Mouse (Mus musculus) stomach, embryonic 14.5 days (tissue): ENCODE results near the gene Msh5. TPM values are rescaled to one million over a fixed set of nuclear protein-coding genes. Genes with fewer than 3 reads are reported as not detected.
A peak's percentile ranks its signal among the peaks of the same experiment; 100 is the strongest.
"Not testable (repeated sequence)": the region's sequence is repeated elsewhere in the genome, so short reads cannot be mapped to it uniquely, and the experiment has no call there.

Experiments
- ATAC-seq: fragments of 200-750 bp; cut with Nextera tagmentation; 2 replicates; pipeline ENCODE4 v1.8.0; 2017; ENCODE audit warnings: low read depth, moderate TSS enrichment; ENCODE audit not compliant: insufficient number of reproducible peaks, insufficient read depth, low FRiP score
- H3K27ac ChIP-seq: fragments of 300-500 bp; sonication (generic); 2 replicates; pipeline ENCODE4 v1.5.1; 2014; ENCODE audit warnings: mild to moderate bottlenecking, low read length, moderate library complexity, mixed read lengths
- H3K27me3 ChIP-seq: fragments of 300-500 bp; sonication (generic); 2 replicates; pipeline ENCODE4 v1.6.1; 2014; ENCODE audit warnings: low read length, control low read depth, mixed read lengths; ENCODE audit not compliant: control insufficient read depth, insufficient read depth
- H3K36me3 ChIP-seq: fragments of 300-500 bp; sonication (generic); 2 replicates; pipeline ENCODE4 v1.6.1; 2014; ENCODE audit warnings: mild to moderate bottlenecking, control low read depth, low read length, moderate library complexity, mixed read lengths; ENCODE audit not compliant: control insufficient read depth, insufficient read depth
- H3K4me1 ChIP-seq: fragments of 300-500 bp; sonication (generic); 2 replicates; pipeline ENCODE4 v1.6.1; 2014; ENCODE audit warnings: low read length, control low read depth, mixed read lengths; ENCODE audit not compliant: control insufficient read depth, insufficient read depth
- H3K4me2 ChIP-seq: fragments of 300-500 bp; sonication (generic); replicated peaks from 2 replicates; pipeline ENCODE4 v1.6.1; 2014; ENCODE audit warnings: low read depth, low read length, control low read depth
- H3K4me3 ChIP-seq: fragments of 300-500 bp; sonication (generic); 2 replicates; pipeline ENCODE4 v1.5.1; 2014; ENCODE audit warnings: low read depth, low read length, control low read depth
- H3K9ac ChIP-seq: fragments of 300-500 bp; sonication (generic); replicated peaks from 2 replicates; pipeline ENCODE4 v1.6.1; 2014; ENCODE audit warnings: low read depth, mild to moderate bottlenecking, control low read depth, low read length, moderate library complexity, mixed read lengths
- H3K9me3 ChIP-seq: fragments of 300-500 bp; sonication (generic); 2 replicates; pipeline ENCODE4 v1.6.1; 2016; ENCODE audit warnings: low read depth, low read length, control low read depth; ENCODE audit not compliant: control insufficient read depth
- WGBS: fragments of 180-500 bp; shearing (Covaris S2); extraction: QIAGEN DNeasy Blood & Tissue Kit; methylation state at CpG from one replicate; pipeline ENCODE4 v1.1.7; 2014; 5-methylcytosine and 5-hydroxymethylcytosine counted together
- polyA plus RNA-seq: library from polyadenylated mRNA; unstranded; fragments of >200 nt; fragmentation: Nextera tagmentation; extraction: Ambion mirVana; gene quantifications from 2 replicates; pipeline ENCODE4 v1.2.1, GENCODE M21; 2014

The Msh5 gene
- polyA plus RNA-seq, 1 experiment from 2014 or later: 3.8 TPM

DNA sequence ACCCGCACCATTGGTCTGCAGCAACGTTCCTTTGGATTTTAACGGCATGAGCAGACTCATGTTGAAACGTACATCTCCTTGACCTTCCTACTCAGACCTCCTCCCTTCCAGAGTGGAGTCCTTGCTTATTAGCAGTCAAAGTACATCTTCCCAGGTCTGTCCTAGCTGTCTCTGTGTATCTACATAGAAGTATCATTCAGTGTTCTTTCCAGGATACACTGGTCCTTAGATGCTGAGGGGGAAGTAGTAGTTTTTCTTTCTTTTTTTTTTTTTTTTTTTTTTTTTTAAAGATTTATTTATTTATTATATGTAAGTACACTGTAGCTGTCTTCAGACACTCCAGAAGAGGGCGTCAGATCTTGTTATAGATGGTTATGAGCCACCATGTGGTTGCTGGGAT lies 40.6 kb downstream of the Msh5 start:
- H3K4me2 ChIP-seq, H3K9ac ChIP-seq, H3K27me3 ChIP-seq, ATAC-seq, H3K4me3 ChIP-seq, H3K9me3 ChIP-seq, H3K27ac ChIP-seq: not testable (repeated sequence)
- peaks cover 48% of the 10 kb centered on the region for H3K36me3 ChIP-seq
- 95% methylated on average over 4 of the region's 5 CpGs for WGBS
- H3K4me1 ChIP-seq: peaks cover 15% of the 10 kb centered on the region

DNA sequence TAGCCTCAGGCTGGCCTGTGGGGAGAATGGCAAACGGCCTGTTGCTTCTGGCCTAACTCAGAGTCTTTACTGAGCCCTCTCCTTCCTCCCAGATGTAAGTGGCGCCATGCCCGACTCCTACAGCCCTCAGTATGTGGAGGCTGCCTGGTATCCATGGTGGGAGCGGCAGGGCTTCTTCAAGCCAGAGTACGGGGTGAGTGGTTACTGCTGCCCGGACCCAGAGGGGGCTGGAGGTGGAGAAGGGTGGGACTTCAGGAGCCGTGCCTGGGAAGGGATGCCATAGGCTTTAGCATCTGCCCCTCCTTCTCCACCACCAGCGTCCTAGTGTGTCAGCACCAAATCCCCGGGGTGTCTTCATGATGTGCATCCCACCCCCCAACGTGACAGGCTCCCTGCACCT lies 41.4 kb downstream of the Msh5 start:
- WGBS: 94% methylated on average over 10 of the region's 10 CpGs
- Histone ChIP-seq H3K4me1 (peaks cover 15% of the 10 kb centered on the region), H3K27me3 (no peaks in the 10 kb centered on the region), H3K27ac (no peak overlapping the region), H3K4me2 (no peak overlapping the region), H3K9me3 (no peaks in the 10 kb centered on the region), H3K36me3 (peaks cover 41% of the 10 kb centered on the region), H3K4me3 (no peak overlapping the region), H3K9ac (no peak overlapping the region)
- ATAC-seq: no peak

GRCm38 (mm10) chr17:35004075-35004717 lies 42.3 kb downstream of the Msh5 start:
- no peak overlapping the region for H3K4me2 ChIP-seq
- peaks cover 41% of the 10 kb centered on the region for H3K36me3 ChIP-seq
- H3K27me3 ChIP-seq: no peaks in the 10 kb centered on the region
- H3K4me3 ChIP-seq: no peak overlapping the region
- peaks cover 18% of the 10 kb centered on the region for H3K4me1 ChIP-seq
- ATAC-seq: no peak
- no peak overlapping the region for H3K27ac ChIP-seq
- no peak overlapping the region for H3K9ac ChIP-seq
- no peaks in the 10 kb centered on the region for H3K9me3 ChIP-seq
- WGBS: 92% methylated on average over 17 of the region's 17 CpGs

- Histone ChIP-seq H3K27ac (no peak overlapping the region), H3K36me3 (peaks cover 42% of the 10 kb centered on the region), H3K9me3 (no peaks in the 10 kb centered on the region), H3K4me3 (peak overlapping the region; percentile 91; the same call in 1 of the 2 replicates), H3K27me3 (no peaks in the 10 kb centered on the region), H3K9ac (peak overlapping the region; percentile 93; the same call in 1 of the 2 replicates), H3K4me1 (peaks cover 20% of the 10 kb centered on the region), H3K4me2 (peak overlapping the region; percentile 97)
- 49% methylated on average over 9 of the region's 9 CpGs for WGBS
- ATAC-seq: no peak
Measured at GRCm38 (mm10) chr17:35003022-35003838, 43.3 kb downstream of the Msh5 start.

DNA sequence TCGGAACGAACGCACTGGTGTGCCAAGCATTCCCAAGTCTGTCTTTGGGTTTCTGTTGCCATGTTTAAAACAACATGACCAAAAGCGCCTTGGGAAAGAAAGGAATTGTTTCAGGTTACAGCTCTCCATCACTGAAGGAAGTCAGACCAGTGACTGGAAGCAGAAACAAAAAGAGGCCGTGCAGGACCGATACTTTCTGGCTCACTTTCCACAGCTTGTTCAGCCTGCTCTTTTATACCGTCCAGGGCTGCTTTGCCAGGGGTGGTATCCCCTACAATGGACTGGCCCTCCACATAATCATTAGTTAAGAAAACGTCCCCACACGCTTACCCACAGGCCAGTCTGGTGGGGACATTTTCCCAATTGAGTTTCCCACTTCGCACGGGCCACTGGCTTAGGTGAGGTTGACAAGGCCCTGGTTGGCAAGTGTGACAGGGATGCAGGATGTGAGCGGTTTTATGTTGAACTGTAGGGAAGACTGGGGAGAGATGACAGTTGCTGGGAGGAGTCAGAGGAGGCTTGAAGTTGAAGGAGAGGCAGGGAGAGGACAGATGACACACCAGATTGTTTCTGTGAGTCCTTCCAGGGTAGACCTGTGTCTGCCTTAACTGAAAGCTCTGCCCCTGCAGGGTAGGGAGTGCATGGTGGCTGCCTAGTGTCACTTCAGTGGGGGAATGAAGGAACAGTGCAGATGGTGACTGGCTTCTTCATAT lies 44.2 kb downstream of the Msh5 start:
- peak overlapping the region; percentile 97 for H3K4me2 ChIP-seq
- H3K4me1 ChIP-seq: peaks cover 20% of the 10 kb centered on the region
- peak overlapping the region; percentile 98 for H3K27ac ChIP-seq
- no peaks in the 10 kb centered on the region for H3K27me3 ChIP-seq
- H3K4me3 ChIP-seq: peak overlapping the region; percentile 91
- H3K9me3 ChIP-seq: no peaks in the 10 kb centered on the region
- H3K36me3 ChIP-seq: peaks cover 42% of the 10 kb centered on the region
- WGBS: 6% methylated on average over 12 of the region's 12 CpGs
- H3K9ac ChIP-seq: peak overlapping the region; percentile 93
- no peak for ATAC-seq

DNA sequence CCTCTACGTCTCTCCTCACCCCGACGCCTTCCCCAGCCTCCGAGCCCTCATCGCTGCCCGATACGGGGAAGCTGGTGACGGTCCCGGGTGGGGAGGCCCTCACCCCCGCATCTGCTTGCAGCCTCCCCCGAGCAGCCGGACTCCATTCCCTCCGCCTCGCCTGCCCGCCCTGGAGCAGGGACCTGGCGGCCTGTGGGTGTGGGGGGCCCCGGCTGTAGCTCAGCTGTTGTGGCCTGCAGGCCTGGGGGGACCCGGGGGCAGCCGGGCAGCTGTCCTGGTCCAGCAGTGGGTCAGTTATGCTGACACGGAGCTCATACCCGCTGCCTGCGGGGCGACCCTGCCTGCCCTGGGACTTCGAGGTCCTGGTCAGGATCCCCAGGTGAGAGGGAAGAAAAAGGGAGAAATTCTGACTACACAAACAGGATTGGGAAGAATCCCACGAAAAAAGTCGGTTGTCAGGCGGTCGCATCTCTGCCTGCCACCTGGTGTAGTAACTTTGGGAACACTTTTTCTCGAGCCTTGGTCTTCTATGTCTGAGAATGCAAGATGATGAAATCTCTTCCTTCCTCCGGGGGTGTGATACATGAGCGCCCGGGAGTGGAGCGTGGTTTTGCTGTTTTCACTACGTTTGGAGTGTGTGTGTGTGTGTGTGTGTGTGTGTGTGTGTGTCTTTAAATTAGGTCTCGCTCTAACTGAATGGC lies 44.9 kb downstream of the Msh5 start:
- Histone ChIP-seq H3K4me1 (peaks cover 22% of the 10 kb centered on the region), H3K4me2 (peak overlapping the region; percentile 97), H3K27me3 (no peaks in the 10 kb centered on the region), H3K4me3 (peak overlapping the region; percentile 91), H3K9me3 (no peaks in the 10 kb centered on the region), H3K9ac (peak overlapping the region; percentile 93), H3K27ac (peak overlapping the region; percentile 98), H3K36me3 (peaks cover 36% of the 10 kb centered on the region)
- peak; percentile 3; the same call in 1 of the 2 replicates for ATAC-seq
- WGBS: 1% methylated on average over 35 of the region's 35 CpGs

- peaks cover 22% of the 10 kb centered on the region for H3K4me1 ChIP-seq
- peak within 1 kb of the TSS; percentile 97 for H3K4me2 ChIP-seq
- H3K4me3 ChIP-seq: peak within 1 kb of the TSS; percentile 91
- H3K27me3 ChIP-seq: no peaks in the 10 kb centered on the region
- H3K9me3 ChIP-seq: no peaks in the 10 kb centered on the region
- H3K36me3 ChIP-seq: peaks cover 33% of the 10 kb centered on the region
- WGBS: under 1% methylated on average over 83 of the region's 83 CpGs
- H3K9ac ChIP-seq: peak within 1 kb of the TSS; percentile 93
- peak within 1 kb of the TSS; percentile 98 for H3K27ac ChIP-seq
- ATAC-seq: peak; percentile 91
Measured at GRCm38 (mm10) chr17:35000717-35001451, 45.7 kb downstream of the Msh5 start, which contains the start of gene Vars. Gene Vars (plus strand): TSS chr17:35000987.
